Mouse (Mus musculus): Measurements from ENCODE around the gene Rnf220. TPM values are rescaled to one million over a fixed set of nuclear protein-coding genes. Genes with fewer than 3 reads are reported as not detected.
A peak's percentile ranks its signal among the peaks of the same experiment; 100 is the strongest.

Gene Rnf220
- polyA plus RNA-seq, 1 experiment from 2014 or later = 115 TPM

DNA sequence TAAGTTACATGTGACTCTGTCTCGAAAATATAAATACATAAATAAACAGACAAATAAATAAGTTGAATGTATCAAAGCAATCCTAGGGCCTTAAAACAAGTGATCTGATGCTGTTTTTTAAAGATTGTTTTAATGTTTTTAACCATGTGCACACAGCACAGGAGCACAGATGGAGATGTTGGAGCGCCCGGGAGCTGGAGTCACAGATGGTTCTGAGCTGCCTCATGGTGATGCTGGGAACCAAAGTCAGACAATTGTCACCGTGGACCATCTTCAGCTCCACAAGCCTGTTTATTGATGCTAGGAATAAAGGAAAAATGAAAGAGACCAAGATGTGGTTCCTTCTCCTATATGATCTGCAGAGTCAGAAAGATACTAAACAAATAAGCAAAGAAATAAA, 21.4 kb upstream of the Rnf220 start:
- no peak overlapping the region for H3K9ac ChIP-seq
- no peaks in the 10 kb centered on the region for H3K4me1 ChIP-seq
- no peak overlapping the region for H3K27ac ChIP-seq
- no peak overlapping the region for H3K4me2 ChIP-seq
- no peak overlapping the region for H3K4me3 ChIP-seq
- no peaks in the 10 kb centered on the region for H3K9me3 ChIP-seq (replicated peaks)
- WGBS = 88% methylated on average over 4 of the region's 4 CpGs
- H3K36me3 ChIP-seq (ENCODE audit: poor library complexity, severe bottlenecking) = no peaks in the 10 kb centered on the region
- no peak for ATAC-seq
- peaks cover 2% of the 10 kb centered on the region; the same call in 1 of the 2 replicates for H3K27me3 ChIP-seq

DNA sequence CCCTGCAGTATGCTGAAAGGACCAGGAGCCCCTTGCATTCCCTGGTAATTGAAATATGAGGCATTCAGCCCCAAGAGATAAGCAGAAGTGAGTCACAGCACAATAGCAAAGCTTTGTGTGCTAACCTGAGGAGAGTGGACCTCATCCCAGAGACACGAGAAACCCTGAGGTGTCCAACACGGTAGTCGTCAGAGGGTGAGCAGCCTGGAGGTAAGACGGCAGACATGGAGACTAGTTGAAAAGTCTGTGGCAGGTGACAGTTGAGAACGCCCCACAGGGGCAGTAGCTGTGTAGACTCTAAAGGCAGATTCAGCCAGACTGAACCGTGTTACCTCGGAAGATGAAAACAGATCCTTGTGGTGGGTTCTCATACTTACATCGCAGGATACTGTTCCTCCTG, 2.2 kb upstream of the Rnf220 start:
- ATAC-seq = no peak
- Histone ChIP-seq H3K9me3 (replicated peaks) (no peaks in the 10 kb centered on the region; the same call in 1 of the 2 replicates), H3K27ac (no peak overlapping the region), H3K36me3 (ENCODE audit: poor library complexity, severe bottlenecking) (no peaks in the 10 kb centered on the region), H3K4me1 (peaks cover 28% of the 10 kb centered on the region), H3K27me3 (peaks cover 55% of the 10 kb centered on the region), H3K4me2 (no peak overlapping the region), H3K4me3 (no peak overlapping the region), H3K9ac (no peak overlapping the region)
- WGBS = 94% methylated on average over 8 of the region's 8 CpGs

DNA sequence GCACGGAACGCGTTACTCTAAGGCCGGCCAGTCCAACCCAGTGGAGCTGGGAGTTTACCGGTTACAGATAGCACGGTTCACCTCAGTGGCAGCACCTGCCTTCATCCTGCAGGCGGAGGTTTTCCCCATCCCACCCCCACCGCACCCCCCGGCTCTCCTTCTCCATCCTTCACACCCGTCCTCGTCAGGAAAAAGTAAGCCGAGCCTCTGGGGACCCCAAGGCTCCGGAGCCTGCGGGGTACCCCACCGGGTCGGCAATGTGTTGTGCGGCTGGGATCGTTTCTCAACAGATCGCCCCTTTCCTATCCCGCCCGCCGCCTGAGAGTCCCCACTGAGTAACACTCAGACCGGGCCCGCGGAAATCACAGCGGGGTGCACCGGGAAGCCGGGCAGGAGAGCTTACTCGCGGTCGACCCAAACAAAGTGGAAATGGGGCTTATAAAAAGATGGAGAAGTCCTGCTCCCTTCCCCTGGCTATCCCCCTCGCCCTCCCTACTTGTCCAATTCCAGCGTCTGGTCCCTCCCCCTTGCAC, 917 bp downstream of the Rnf220 start:
- Histone ChIP-seq H3K4me2 (peak overlapping the region; percentile 77), H3K36me3 (ENCODE audit: poor library complexity, severe bottlenecking) (no peaks in the 10 kb centered on the region), H3K9me3 (replicated peaks) (no peaks in the 10 kb centered on the region), H3K27me3 (peaks cover 84% of the 10 kb centered on the region), H3K9ac (peak overlapping the region; percentile 61), H3K27ac (peak overlapping the region; percentile 57), H3K4me1 (peaks cover 33% of the 10 kb centered on the region), H3K4me3 (peak overlapping the region; percentile 45)
- ATAC-seq = 0 out of 2 replicates have a peak, but pooled peaks have one; percentile 23
- under 1% methylated on average over 31 of the region's 33 CpGs for WGBS

DNA sequence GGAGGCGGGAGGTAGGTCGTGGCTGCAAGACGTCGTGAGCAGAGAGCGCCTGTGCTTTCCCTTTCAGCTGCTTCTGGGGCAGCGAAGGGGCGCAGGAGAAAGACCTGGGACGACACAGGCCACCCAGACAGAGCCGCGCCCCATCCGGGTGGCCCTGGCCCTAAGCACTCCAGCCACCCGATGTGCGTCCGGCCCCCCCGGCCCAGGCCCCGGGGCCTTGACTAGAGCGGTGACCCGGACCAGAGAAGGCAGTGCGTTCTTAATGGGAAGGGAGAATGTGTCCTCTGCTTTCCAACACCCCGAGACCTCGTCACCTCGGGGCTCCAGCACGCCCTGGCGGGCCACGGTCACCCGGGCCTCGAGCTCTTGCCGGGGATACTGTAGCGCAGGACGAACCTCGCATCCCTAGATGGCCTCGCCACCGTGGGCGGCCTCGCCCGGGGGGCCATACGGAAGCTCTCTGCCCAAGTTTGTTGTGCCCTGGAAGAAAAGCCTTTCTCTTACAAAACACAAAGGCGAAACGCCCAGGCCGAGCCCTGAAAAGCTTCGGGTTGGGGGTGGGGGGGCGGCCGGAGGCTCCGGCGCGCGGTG, 1.8 kb downstream of the Rnf220 start:
- Histone ChIP-seq H3K4me1 (peaks cover 33% of the 10 kb centered on the region), H3K36me3 (ENCODE audit: poor library complexity, severe bottlenecking) (no peaks in the 10 kb centered on the region), H3K27ac (peak overlapping the region; percentile 7), H3K4me2 (peak overlapping the region; percentile 77), H3K4me3 (peak overlapping the region; percentile 45), H3K9ac (peak overlapping the region; percentile 66), H3K27me3 (peaks cover 87% of the 10 kb centered on the region), H3K9me3 (replicated peaks) (no peaks in the 10 kb centered on the region)
- ATAC-seq = no peak
- under 1% methylated on average over 46 of the region's 47 CpGs for WGBS

DNA sequence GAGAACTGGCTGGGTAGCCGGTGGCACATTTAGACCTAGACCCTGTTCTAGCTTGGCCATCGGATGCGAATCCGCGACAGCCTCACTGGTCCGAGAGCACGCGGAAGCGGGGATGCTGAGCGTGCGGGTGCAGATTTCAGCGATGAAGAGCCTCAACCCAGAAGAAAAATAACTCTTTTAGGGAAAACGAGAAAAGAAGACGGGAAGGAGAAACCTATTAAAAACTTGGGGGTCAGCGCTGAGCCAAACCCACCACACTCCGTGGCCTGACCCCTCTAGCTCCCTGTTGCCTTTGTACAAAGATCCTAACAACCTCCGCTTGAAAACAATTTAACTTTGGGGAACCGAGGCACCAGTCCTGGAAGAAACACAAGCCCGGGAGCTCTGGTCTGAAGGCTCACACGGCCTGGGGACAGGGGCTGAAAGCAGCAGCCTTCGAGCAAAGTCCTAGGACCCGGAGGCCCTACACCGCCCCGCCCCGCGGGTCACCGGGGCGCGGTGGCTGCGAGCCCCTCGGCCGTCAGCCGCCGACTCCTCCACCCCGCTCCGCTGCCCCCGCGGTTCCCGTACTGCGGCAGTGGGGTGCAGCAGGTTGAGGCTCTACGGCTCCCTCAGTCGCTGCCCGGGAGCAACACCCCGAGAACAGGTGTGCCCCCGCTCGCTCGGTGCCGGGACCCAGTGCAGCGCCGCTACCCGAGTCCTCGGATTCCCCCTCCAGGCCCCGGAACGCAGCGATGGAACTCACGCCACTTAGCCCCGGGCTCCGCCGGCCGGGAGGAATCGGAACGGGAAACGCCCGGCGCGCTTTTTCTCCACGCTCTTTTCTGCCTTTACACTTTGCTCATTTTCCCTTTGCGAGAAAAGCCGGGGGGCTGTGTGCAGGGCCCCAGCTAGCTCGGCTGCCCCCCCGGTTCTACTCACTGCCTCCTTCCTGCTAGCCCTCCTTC, 2.7 kb downstream of the Rnf220 start:
- peaks cover 33% of the 10 kb centered on the region for H3K4me1 ChIP-seq
- H3K9ac ChIP-seq = peak overlapping the region; percentile 66
- H3K4me3 ChIP-seq = peak overlapping the region; percentile 45
- H3K9me3 ChIP-seq (replicated peaks) = no peaks in the 10 kb centered on the region
- H3K27me3 ChIP-seq = peaks cover 89% of the 10 kb centered on the region
- no peaks in the 10 kb centered on the region for H3K36me3 ChIP-seq (ENCODE audit: poor library complexity, severe bottlenecking)
- H3K27ac ChIP-seq = peak overlapping the region; percentile 51; the same call in 1 of the 2 replicates
- ATAC-seq = no peak
- peak overlapping the region; percentile 77 for H3K4me2 ChIP-seq
- WGBS = under 1% methylated on average over 70 of the region's 71 CpGs

DNA sequence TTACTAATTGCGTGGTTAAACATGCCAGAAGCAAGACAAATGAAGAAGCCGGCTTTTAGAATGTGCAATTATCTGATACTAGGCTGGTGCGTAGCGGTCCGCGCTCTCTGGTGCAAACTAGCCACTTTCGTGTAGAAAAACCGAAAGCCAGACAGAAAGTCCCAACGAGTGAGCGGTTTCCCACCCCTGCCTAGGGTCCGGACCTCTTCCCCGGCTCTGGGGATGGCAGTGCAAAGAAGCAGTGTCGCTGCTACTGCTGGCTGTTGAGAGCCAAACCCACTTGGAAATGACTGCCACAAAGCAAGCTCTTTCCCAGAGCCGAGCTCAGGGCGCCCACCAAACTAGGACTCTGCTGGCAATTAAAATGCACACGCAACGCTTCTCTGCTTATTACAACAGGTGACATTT, 3.7 kb downstream of the Rnf220 start:
- peak overlapping the region; percentile 43 for H3K4me2 ChIP-seq

DNA sequence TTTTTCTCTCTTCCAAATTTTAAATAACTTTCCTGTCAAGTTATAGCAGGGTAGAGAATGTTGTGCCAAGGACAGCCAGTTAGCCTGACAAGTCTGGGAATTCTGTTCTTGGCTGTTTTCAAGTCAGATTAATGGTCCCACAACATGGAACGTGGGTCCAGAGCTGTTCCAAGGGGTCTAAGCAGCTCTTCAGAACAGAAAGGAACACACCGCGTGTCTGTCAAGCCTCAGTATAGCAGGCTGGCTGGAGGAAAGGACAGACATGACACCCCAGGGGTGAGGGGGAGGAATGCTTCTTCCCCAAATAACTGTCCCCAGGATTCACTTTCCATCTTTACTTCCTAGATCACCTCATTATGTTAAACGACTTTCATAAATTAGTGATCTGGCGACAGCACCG, 5.0 kb downstream of the Rnf220 start:
- no peak overlapping the region for H3K27ac ChIP-seq
- 75% methylated on average over 6 of the region's 6 CpGs for WGBS
- no peaks in the 10 kb centered on the region for H3K36me3 ChIP-seq (ENCODE audit: poor library complexity, severe bottlenecking)
- no peak overlapping the region for H3K4me3 ChIP-seq
- H3K9ac ChIP-seq = no peak overlapping the region
- no peaks in the 10 kb centered on the region for H3K9me3 ChIP-seq (replicated peaks)
- H3K27me3 ChIP-seq = peaks cover 91% of the 10 kb centered on the region
- no peak overlapping the region for H3K4me2 ChIP-seq
- peaks cover 32% of the 10 kb centered on the region for H3K4me1 ChIP-seq
- ATAC-seq = no peak

More for the DNA sequence above, 3.7 kb downstream of the Rnf220 start:
- H3K36me3 ChIP-seq (ENCODE audit: poor library complexity, severe bottlenecking) = no peaks in the 10 kb centered on the region
- H3K9ac ChIP-seq = 0 out of 2 replicates have a peak overlapping the region, but pooled peaks have one; percentile 37
- no peak for ATAC-seq
- WGBS = 2% methylated on average over 17 of the region's 17 CpGs
- H3K9me3 ChIP-seq (replicated peaks) = no peaks in the 10 kb centered on the region
- peaks cover 33% of the 10 kb centered on the region for H3K4me1 ChIP-seq
- no peak overlapping the region for H3K27ac ChIP-seq
- peak overlapping the region; percentile 26 for H3K4me3 ChIP-seq
- H3K27me3 ChIP-seq = peaks cover 88% of the 10 kb centered on the region

DNA sequence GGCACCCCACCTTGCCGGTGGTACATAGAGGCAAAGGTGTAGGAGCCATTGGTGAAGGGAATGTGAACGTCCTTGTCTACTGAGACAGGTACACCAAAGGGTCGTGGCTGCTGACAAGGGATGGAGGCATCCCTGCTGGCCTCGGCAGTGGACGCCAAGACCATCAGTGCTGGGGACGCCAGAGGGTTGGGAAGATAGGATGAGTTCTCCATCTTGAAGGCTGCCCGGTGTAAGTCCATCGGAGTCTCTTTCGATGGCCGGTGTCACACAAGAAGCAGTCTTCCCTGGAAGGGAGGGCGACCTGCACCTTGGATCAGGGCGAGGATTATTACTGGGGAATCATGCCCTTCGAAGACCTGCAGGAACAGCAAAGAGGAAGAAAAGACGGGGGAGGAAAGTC, 6.9 kb downstream of the Rnf220 start:
- Histone ChIP-seq H3K4me2 (no peak overlapping the region), H3K36me3 (ENCODE audit: poor library complexity, severe bottlenecking) (no peaks in the 10 kb centered on the region), H3K9me3 (replicated peaks) (no peaks in the 10 kb centered on the region), H3K4me1 (peaks cover 18% of the 10 kb centered on the region), H3K27ac (no peak overlapping the region), H3K27me3 (peaks cover 94% of the 10 kb centered on the region), H3K9ac (no peak overlapping the region), H3K4me3 (no peak overlapping the region)
- no peak for ATAC-seq
- WGBS = 84% methylated on average over 14 of the region's 14 CpGs

DNA sequence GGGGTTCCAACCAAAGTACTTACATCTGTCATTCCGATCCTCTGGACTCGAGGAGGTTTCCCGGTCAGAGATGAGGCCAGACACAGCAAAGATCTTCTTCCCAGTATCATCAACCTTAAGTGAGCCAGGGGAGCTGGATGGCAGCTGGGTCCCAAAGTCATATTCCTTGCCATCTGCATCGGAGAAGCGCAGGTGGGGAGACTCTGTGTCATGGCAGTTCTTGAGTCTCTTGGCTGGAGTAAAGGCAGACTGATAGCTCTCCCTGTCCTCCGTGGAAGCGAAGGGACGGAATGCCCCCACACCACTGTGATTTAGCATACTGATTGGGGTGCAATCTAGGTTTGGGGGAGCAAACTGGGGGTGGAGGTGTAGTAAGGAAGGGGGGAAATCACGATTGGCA, 7.3 kb downstream of the Rnf220 start:
- Histone ChIP-seq H3K4me2 (no peak overlapping the region), H3K9ac (no peak overlapping the region), H3K27ac (no peak overlapping the region), H3K36me3 (ENCODE audit: poor library complexity, severe bottlenecking) (no peaks in the 10 kb centered on the region), H3K4me3 (no peak overlapping the region), H3K9me3 (replicated peaks) (no peaks in the 10 kb centered on the region), H3K4me1 (peaks cover 18% of the 10 kb centered on the region), H3K27me3 (peaks cover 95% of the 10 kb centered on the region)
- 90% methylated on average over 9 of the region's 9 CpGs for WGBS
- ATAC-seq = no peak

DNA sequence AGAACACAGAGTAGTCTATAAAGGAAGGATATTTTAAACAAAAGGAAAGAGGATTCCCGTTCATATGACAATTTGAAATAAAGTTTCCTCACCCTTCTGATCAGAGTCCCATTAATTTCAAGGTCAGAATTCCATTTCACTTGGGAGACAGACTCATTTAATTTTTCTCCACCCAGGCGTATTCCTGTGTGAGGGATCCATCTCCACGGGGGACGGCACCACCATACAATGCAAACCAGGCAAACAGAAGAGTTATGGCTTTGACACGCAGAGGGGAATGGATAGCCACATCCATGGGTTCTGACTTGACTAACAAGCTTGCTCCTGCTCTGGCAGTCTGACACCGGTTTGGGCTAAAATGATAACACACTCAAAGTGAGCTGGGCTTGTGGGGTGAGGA, 9.4 kb downstream of the Rnf220 start:
- Histone ChIP-seq H3K36me3 (ENCODE audit: poor library complexity, severe bottlenecking) (no peaks in the 10 kb centered on the region), H3K4me3 (no peak overlapping the region), H3K4me1 (peaks cover 15% of the 10 kb centered on the region), H3K9ac (no peak overlapping the region), H3K4me2 (no peak overlapping the region), H3K27me3 (peaks cover 93% of the 10 kb centered on the region), H3K27ac (no peak overlapping the region), H3K9me3 (replicated peaks) (no peaks in the 10 kb centered on the region)
- 65% methylated on average over 6 of the region's 6 CpGs for WGBS
- ATAC-seq = no peak

DNA sequence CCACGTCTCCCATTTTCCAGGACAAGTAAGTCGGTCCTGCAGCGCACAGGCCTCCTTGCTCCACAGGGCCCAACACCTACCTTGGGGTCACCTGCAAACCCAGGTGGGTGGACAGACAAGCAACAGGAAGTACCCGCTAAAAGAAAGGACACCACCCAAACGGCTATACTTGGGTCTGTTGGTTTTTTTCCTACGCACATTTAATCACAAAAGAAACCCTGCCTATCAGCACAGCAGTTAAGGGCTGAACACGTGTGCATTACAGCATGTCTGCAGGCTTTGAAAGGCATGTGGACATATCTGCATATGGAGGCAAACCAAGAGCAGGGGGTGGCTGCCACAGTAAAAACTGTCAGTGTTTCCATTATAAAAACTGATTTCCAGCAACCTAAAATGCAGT, 10.7 kb downstream of the Rnf220 start:
- 87% methylated on average over 7 of the region's 7 CpGs for WGBS
- Histone ChIP-seq H3K27me3 (peaks cover 93% of the 10 kb centered on the region), H3K4me1 (peaks cover 15% of the 10 kb centered on the region)

More for the DNA sequence above, 10.7 kb downstream of the Rnf220 start:
- no peak overlapping the region for H3K4me2 ChIP-seq
- no peaks in the 10 kb centered on the region for H3K36me3 ChIP-seq (ENCODE audit: poor library complexity, severe bottlenecking)
- ATAC-seq = no peak
- no peak overlapping the region for H3K27ac ChIP-seq
- no peaks in the 10 kb centered on the region for H3K9me3 ChIP-seq (replicated peaks)
- no peak overlapping the region for H3K9ac ChIP-seq
- no peak overlapping the region for H3K4me3 ChIP-seq

Measured in forebrain, embryonic 13.5 days (tissue).